Mouse (Mus musculus) lung, postnatal 14 days (tissue): ENCODE measurements around the gene Gm10750.
"Not testable (repeated sequence)": the region's sequence is repeated elsewhere in the genome, so short reads cannot be mapped to it uniquely, and the experiment has no call there.

Experiments used
- DNase-seq: peaks from one replicate; pipeline ENCODE4 v3.0.0; 2021

Gm10750 gene

GRCm38 (mm10) chr2:149017137-149017536 lies at the start of gene Gm10750:
Gene Gm10750, minus strand, starts transcription at chr2:149017237.
- DNase-seq: not testable (repeated sequence)

GRCm38 (mm10) chr2:149004826-149005225 lies 12.2 kb downstream of the Gm10750 start:
- DNase-seq: no peak

DNA sequence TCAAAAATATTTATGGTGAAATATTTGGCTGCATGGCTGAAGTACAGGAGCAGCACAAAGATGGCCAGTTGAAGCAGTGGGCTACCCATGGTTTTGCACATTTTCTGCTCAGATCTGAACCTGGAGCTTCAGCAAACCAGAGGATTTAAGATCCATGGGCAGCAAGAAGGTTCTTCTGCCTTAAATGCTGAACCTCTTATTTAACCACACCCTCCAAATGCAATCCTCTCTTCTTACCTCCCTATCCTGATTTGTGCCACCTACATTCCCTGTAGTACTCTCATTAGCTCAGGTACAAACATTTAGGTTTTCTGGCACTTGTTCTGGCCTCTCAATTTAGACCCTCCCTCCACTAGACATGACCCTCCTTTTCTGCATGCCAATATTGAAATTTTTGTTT lies 13.9 kb downstream of the Gm10750 start, which contains the start of gene Gm1330:
Gene Gm1330, minus strand, starts transcription at position 101 of the 400 bp plus-strand sequence.
- no peak for DNase-seq

DNA sequence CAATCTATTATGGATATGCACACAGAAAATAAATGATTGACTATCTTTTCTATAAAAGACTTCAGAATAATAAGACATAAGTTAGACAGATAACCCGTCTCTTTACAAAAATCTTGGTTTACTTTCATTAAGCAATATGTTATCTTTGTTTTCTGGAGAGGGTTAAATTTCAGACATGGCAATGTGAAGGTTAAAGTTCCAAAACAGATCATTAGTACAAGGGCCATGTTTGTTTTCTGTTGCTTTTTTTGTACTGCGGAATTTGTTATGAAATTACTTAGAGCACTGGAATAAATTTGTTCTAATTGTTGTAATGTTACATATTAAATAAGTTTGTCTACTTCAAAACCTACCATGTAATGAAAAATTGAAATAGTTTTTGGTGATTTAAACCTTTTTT lies 21.9 kb downstream of the Gm10750 start:
- no peak for DNase-seq
